Mouse (Mus musculus) thymus, postnatal 25 days (tissue): ENCODE results near the gene Sptssb.

Source experiments
- DNase-seq: peaks from one replicate; pipeline ENCODE4 v3.0.0; 2022

Sptssb gene

DNA sequence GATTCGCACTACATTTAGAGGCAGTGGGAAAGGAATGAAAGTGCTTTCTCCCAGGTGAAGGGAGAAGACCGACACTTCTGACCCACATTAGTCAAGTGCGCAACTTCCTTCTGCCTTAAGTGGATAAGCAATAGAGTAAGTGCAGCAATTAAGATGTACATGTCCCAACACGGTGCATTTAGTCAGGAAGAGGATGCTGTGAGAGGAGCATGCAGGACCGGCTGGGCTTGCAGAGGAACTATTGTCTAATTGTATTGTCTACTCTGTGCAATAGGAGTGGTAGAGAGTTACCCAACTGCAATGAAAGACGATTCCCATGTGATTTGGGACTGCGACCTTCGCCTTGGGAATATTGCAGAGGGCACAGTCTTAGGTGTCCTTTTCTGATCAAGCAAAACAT lies 30.2 kb downstream of the Sptssb start:
- no peak for DNase-seq

DNA sequence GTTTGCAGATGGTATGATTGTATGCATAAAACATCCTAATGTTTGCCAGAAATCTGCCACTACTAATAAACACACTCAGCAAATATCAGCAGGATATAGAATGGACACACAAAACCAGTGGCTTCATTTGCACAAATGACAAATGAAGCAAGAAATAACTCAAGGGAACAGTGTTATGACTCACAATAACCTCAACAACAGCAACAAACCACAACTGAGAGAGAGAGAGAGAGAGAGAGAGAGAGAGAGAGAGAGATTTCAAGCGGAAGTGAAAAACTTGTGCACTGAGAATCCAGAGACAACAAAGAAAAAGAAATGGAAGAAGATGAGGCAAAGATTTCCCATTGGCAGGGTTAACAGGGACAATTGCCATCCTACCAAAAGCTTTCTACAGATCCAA lies 35.2 kb downstream of the Sptssb start:
- DNase-seq: no peak

DNA sequence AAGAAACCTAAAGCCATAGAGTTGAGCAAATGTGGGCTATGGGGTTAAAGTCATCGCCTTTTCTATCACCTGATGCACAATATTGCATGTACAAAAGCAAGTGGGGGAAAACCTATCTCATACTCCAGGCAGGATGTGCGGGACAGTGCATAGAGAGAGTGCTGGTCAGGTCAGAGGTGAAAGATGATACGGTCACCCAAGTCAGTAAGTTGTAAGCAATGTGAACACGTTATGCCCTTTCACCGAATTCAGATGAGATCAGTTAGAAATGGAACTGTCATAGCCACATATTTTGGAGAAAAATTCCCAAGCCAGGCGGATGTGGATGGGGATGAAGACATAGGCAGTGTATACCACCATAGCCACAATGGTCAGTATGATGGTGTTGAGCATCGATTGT lies 39.1 kb downstream of the Sptssb start:
- DNase-seq: no peak

DNA sequence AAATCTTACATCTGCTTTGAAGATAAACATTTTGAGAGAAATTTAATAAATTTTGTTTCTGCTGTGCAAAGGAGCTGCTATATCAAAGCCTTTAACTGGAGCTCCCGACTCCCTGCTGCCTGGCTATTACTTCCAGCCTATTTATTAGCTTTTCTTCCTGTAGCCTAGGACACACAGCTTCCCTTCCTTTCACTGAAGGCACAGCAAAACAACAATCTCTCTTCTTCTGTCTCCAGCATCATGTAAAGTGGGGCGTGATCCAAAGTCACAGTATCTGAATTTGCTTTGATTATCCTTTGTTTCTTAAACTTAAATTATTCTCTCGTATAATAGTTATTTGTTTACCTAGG lies 39.9 kb downstream of the Sptssb start:
- DNase-seq: no peak

DNA sequence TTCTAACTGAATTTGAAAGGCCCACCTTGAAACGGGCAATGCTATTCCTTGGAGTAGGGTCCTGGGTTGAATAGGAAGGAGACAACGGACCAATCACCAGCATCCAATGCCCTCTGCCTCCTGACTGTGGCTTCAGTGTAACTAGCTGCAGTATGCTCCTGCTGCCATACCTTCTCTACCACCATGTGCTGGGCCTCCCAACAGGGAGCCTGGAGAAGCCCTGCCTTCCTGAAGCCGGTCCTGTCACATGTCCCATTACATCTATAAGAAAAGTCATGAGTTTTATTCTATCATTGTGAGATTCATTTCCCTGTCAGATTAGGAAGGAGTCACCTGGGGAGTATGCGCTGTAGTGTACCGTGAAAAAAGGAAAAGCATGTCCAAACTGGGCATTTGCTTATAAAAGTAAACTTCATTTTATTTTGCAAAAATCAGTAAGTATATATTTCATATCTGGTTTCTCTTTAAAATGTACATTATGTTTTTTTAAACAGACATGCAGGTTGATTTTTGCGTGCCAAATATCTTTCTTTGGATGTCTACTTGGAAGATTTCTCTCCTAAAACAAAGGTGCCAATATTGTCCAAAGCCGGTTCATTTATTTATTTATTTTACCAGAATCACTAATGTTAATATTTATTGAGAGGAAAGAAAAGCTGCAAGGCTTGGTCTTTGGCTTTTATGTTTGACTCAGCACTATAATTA lies 40.4 kb downstream of the Sptssb start:
- DNase-seq: no peak

DNA sequence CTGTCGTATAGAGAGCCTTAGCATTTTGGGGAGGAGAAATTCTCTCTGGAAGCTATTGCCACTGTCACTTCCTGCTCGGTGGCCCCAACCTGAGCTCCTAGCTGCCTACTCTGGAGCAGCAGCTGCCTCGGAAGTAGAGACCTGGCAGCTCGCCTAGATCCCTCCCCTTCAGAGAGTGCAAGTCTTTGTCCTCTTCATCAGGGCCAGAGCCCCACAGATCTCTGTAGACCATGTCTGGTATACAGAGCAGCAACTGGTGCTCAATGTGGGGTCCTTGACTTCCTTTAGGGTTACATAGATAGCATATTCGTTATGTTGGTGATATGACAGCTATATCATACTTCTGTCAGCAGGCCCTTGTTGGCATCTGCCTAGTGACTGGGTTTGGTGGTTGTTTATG lies 41.3 kb downstream of the Sptssb start:
- DNase-seq: no peak

DNA sequence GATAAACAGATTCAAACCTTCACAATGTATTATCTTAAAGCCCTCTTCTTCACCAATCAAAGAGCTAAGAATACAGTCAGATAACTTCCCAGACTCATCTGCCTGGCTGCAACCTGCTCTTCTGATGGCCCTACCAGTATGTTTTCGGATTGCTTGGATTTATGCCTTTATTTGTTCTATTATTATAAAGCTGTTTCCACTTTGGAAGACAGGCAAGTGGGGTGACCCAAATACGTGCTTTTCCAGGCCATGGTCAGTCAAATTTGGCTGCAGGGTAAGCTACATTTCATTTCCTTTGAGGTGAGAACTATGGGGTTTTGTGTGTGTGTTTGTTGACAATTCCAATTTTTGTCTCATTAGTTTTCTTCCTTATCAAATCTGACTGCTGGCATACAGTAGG lies 43.2 kb downstream of the Sptssb start:
- DNase-seq: no peak

DNA sequence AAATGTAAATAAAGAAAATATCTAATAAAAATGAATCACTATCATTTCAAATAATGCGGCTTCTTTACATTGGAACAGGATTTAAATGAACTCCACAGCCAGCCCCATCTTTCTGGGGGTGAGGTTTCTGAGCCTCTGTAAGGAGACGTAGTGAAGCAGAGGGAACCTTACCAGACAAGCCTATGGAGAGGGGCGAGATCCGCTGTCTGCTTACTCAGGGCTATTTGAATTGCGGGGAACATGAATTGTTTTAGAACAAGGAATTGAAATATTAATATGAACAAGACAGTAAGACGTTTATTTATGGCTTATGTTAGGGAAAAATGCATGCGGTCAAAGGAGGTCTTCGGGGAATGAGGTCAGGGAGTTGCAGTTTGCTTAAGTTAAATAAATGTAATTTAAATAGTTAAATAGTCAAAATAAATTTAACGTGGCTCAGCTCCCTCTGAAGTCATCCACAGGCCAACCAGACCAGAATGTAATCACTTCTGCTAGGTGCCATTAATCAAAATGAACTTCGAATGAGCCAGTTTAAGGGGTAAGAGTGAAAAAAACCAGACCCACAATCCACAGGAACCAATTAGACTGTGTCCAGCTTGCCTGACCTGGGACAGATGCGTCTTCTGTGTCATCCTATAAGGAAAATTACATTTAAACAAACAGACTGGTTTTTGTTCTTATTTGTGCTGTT lies 46.6 kb downstream of the Sptssb start:
- DNase-seq: no peak

DNA sequence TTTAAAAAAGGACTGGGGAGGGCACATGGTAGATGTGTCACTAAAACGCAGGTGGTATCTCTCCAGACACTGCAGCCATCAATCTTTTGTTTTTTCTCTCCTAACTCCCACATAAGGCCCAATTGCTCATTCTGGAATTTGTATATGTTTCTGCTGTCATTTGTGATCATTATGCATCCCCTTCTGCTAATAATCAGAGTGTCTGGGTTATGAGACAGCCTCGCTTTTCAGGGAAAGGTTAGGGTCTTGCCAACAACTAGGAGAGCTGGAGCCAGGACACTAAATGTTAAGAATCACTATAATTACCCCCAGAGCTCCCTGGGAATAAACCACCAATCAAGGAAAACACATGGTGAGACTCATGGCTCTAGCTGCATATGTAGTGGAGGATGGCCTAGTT lies 47.3 kb downstream of the Sptssb start:
- no peak for DNase-seq

DNA sequence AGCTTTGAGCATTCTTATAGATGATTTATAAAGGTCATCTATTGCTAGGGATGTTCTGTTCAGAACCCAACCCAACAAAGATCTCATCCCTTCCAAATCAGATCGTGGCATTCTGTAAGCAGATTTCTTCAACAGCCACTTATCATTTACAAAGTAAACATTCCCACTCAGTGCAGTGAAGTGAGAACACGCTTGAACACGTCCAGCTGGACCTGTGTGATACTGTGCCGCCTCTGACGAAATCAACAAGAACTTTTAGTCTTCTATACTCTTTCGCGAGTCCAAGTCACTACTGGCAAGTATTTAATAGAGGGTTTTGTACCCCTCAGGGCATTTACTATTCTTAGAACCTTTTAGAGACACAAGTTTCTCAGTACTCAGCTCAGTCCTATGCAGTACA lies 51.3 kb downstream of the Sptssb start:
- DNase-seq: no peak

DNA sequence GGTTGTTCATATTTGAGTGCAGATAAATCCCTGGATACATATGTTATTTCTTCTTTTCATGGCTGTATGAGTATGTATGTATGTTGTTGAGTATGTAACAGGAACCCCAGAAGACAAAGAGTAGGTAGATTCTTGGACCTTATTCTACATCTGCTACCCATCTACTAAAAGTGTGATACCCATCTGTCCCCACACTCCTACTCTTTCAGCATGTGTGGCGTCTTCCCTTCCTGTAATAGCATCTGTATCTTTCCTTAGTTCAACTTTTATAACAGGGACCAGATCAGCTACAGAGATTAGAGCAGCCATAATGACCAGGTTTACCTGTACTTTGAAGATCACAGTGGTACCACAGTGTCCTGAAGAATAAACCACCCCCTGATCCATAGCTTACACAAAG lies 56.6 kb downstream of the Sptssb start:
- no peak for DNase-seq

DNA sequence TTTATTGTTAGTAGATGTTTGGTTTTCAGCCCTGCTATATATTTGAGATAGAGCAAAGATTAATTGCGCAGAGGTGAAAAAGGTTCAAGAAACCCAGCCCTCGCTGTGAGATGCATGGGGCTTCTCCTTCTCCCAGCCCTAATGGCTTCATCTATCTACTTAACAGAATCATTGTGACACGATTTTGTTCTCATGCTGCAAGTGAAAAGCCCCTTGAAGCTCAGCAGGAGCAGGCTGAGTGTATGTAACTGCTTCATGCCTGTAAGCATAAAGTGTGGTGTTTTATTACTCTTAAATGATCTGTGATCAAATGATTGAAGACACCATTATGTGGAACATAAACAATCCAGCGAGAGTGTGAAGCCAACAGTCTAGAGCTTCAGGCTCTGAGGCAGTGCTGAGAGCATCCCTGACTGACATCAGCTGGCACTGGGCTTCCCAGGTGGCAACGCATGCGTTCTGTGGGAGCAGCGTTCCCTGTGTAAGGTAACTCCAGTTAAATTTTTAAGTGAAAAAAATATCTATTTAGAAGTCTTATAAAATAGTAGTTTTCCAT lies 58.8 kb downstream of the Sptssb start:
- no peak for DNase-seq

DNA sequence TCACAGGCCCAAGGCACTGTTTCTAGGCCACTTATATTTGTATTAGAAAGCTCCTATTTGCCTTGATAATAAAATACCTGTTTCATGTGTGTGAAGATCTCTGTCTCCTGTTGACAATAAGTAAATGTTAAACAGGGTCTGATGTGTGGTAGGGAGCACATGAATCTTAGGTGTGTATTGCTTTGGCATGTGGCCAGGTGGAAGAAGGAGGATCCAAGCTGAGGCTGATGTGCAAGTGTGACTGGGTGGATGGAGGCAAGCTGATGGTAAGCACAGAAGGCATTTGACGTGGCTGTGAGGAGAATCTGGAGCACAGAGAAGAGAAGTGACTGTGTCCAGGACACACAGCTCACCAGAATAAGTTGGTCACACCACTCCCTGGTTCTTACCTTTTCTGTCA lies 60.6 kb downstream of the Sptssb start:
- no peak for DNase-seq

DNA sequence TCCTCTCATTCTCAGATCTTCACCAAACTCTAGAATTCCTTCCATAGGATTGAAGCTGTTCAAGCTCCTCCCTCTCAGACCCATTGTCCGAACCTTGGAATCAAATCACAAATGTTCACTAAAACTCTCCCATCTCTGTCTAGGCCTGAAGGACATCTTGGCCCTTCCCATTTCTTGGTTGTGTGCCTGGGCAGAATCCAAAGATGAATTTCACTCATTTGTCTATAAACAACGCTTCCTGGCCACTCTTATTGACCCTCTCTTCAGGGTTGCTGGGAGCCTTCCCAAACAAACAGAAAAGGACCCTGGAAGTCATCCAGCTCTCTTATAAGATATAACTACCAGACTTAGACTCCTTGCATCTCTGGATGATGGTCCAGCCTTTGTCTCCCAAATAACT lies 61.8 kb downstream of the Sptssb start:
- DNase-seq: no peak

DNA sequence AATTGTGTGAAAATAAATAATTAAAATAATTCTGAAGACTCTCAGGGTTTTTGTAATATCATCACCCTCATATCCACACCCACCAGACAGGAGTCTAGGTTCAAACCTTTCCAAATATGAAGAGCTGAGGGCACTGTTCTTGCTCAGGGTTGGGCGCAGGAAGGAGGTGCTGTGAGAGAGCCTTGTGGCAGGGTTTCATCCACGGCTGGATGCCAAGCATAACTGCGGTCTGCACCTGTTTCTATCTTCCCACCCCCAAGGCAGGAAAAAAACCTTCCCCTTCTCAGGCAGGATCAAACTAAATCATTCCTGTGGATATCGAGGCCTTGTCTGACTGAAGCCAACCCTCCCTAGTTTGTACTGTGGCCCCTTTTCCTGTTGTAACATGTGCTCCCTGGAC lies 62.2 kb downstream of the Sptssb start:
- DNase-seq: no peak

DNA sequence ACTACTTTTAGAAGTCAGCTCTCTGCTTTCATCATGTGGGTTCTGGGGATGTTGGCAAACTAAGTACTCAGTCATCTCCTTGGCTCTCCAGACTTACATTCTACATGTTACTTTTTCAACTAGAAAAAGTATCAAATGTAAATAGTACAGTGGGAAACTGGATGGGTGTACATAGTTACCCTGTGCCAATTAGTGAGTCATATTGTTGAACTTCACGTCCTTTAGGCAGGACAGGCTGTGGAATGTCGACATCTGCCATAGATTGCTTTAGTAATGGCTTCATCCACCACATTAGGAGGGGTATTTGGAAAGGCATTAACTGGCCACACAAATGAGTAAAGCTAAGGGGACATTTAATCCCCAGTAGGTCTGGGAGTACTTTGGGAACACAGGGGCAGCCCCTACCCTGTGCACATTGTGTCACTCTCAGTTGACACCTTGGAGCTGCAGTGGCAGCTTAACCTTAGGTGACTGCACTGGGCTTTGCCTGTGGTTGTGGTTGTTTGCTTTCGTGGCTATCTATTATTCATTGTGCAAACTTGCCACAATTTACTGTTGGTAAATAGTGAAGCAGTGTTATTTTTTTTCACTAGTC lies 66.8 kb downstream of the Sptssb start:
- DNase-seq: no peak

DNA sequence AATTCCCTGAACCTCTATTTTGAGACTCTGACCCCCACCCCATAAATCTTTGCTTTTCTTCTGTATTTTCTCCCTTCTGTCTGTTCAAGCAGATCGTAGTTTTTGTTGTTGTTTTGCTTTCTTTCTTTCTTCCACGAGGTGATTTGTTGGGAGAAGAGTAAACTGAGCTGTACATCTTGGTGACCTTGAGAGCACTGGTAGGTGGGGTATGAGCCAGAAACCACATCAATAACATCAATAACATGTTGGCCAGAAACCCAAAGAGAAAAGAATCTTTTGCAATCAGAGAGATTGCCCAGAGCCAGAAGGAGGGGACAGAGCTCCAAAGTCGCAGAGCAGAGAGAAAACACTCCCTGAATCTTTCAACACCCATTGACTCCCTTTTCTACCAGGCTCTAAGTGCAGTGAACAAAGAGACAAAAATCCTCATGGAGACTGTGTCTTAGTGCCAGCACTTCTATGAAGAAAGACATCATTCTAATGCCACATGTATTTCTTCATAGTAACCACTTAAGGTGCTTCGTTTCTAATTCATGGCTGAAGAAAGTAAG lies 80.4 kb downstream of the Sptssb start:
- no peak for DNase-seq

DNA sequence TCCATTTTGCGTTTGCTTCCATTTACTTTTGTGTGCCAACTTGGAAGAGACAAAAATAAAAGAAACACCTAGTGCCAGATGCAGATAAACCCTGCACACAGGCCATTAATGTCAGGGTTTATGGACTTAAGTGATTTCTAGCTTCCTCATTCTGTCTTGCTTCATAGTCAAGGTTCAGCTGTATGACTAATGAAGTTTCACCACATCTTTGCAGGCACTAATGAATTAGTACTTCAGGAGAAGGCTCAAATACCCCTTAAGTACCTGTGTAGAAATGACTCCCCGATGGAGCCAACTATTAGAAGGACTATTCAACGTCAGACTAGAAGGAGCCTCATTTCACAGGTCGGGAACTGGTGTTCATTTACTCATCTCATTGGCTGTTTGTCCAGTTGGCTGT lies 86.4 kb downstream of the Sptssb start:
- no peak for DNase-seq
